Mouse (Mus musculus) MEL (cell line): ENCODE measurements around the gene Mylip. TPM values are rescaled to one million over a fixed set of nuclear protein-coding genes. Genes with fewer than 3 reads are reported as not detected.

Experiments used
- DNase-seq: peaks from one replicate; pipeline ENCODE4 v3.0.0; 2011; ENCODE audit warnings: low read depth, low spot score
- H3K27ac ChIP-seq: 2 replicates; pipeline ENCODE4 v1.5.1; 2012; ENCODE audit warnings: low read depth, mild to moderate bottlenecking, control low read depth, low read length, moderate library complexity; ENCODE audit not compliant: control insufficient read depth
- H3K27me3 ChIP-seq, 2 experiments: fragments of 150-350 bp in 1 of 2; sonication (generic) in 1 of 2; 2 replicates each; pipeline ENCODE4 v1.6.1; 2012; ENCODE audit warnings: low read length in 2 of 2, mild to moderate bottlenecking in 2 of 2, improper control_type of control experiment in 1 of 2, moderate library complexity in 1 of 2; ENCODE audit not compliant: insufficient read depth in 2 of 2, control insufficient read depth in 1 of 2
- H3K36me3 ChIP-seq, 2 experiments: 2 replicates each; pipeline ENCODE4 v1.6.1; 2012 to 2014; ENCODE audit warnings: low read length in 2 of 2, improper control_type of control experiment in 1 of 2, inconsistent platforms in 1 of 2, mild to moderate bottlenecking in 1 of 2; ENCODE audit not compliant: insufficient read depth in 2 of 2, control insufficient read depth in 1 of 2
- H3K4me1 ChIP-seq, 2 experiments: fragments of 150-350 bp in 1 of 2; sonication (generic) in 1 of 2; 2 replicates each; pipeline ENCODE4 v1.6.1; 2012; ENCODE audit warnings: low read length in 2 of 2, improper control_type of control experiment in 1 of 2, mild to moderate bottlenecking in 1 of 2; ENCODE audit not compliant: insufficient read depth in 2 of 2, control insufficient read depth in 1 of 2
- H3K4me3 ChIP-seq, 2 experiments: fragments of 150-350 bp in 1 of 2; sonication (generic) in 1 of 2; 2 replicates each; pipeline ENCODE4 v1.5.1; 2012; ENCODE audit warnings: low read depth in 2 of 2, low read length in 2 of 2, mild to moderate bottlenecking in 2 of 2, moderate library complexity in 2 of 2, control low read depth in 1 of 2, improper control_type of control experiment in 1 of 2; ENCODE audit not compliant: control insufficient read depth in 1 of 2, insufficient read depth in 1 of 2
- H3K79me2 ChIP-seq: 2 replicates; pipeline ENCODE4 v1.6.1; 2012; ENCODE audit warnings: mild to moderate bottlenecking, low read length, moderate library complexity; ENCODE audit not compliant: control insufficient read depth, poor library complexity, insufficient read depth
- H3K9ac ChIP-seq: 2 replicates; pipeline ENCODE4 v1.6.1; 2012; ENCODE audit warnings: low read depth, mild to moderate bottlenecking, control low read depth, low read length, moderate library complexity; ENCODE audit not compliant: control insufficient read depth, poor library complexity, severe bottlenecking
- H3K9me3 ChIP-seq: fragments of 150-350 bp; sonication (generic); replicated peaks from 2 replicates; pipeline ENCODE4 v1.6.1; 2012; ENCODE audit warnings: mild to moderate bottlenecking, low read length, improper control_type of control experiment, moderate library complexity; ENCODE audit not compliant: insufficient read depth
- BHLHE40 ChIP-seq: IDR thresholded peaks from 2 replicates; pipeline ENCODE4 v1.6.1; 2012; ENCODE audit warnings: low read depth, mild to moderate bottlenecking, inconsistent platforms, low read length, improper control_type of control experiment, borderline replicate concordance
- ELF1 ChIP-seq: IDR thresholded peaks from 2 replicates; pipeline ENCODE4 v1.6.1; 2014; ENCODE audit warnings: low read depth, mild to moderate bottlenecking, inconsistent platforms, low read length, improper control_type of control experiment, moderate library complexity
- EP300 ChIP-seq, 2 experiments: IDR thresholded peaks; 2 replicates each; pipeline ENCODE4 v1.6.1; 2011; ENCODE audit warnings: improper control_type of control experiment in 2 of 2, low read length in 2 of 2, low read depth in 1 of 2, mild to moderate bottlenecking in 1 of 2
- ETS1 ChIP-seq: IDR thresholded peaks from 2 replicates; pipeline ENCODE4 v1.6.1; 2012; ENCODE audit warnings: low read depth, mild to moderate bottlenecking, inconsistent platforms, low read length, improper control_type of control experiment, moderate library complexity
- GABPA ChIP-seq: IDR thresholded peaks from 2 replicates; pipeline ENCODE4 v1.6.1; 2012; ENCODE audit warnings: low read depth, mild to moderate bottlenecking, inconsistent platforms, low read length, improper control_type of control experiment, moderate library complexity
- GATA1 ChIP-seq: IDR thresholded peaks from 2 replicates; pipeline ENCODE4 v1.6.1; 2011; ENCODE audit warnings: low read depth, low read length, improper control_type of control experiment
- JUND ChIP-seq: IDR thresholded peaks from 2 replicates; pipeline ENCODE4 v1.6.1; 2011; ENCODE audit warnings: low read depth, mild to moderate bottlenecking, improper control_type of control experiment, low read length
- KAT2A ChIP-seq: conservative IDR thresholded peaks from 2 replicates; pipeline ENCODE4 v1.6.1; 2012; ENCODE audit warnings: low read depth, low read length, improper control_type of control experiment, inconsistent platforms
- MAX ChIP-seq: IDR thresholded peaks from 2 replicates; pipeline ENCODE4 v1.6.1; 2011; ENCODE audit warnings: low read length, improper control_type of control experiment
- MAZ ChIP-seq: IDR thresholded peaks from 2 replicates; pipeline ENCODE4 v1.6.1; 2012; ENCODE audit warnings: low read depth, mild to moderate bottlenecking, inconsistent platforms, low read length, improper control_type of control experiment
- MXI1 ChIP-seq: IDR thresholded peaks from 2 replicates; pipeline ENCODE4 v1.6.1; 2011; ENCODE audit warnings: mild to moderate bottlenecking, low read depth, low read length, improper control_type of control experiment
- MYB ChIP-seq: IDR thresholded peaks from 2 replicates; pipeline ENCODE4 v1.6.1; 2011; ENCODE audit warnings: mild to moderate bottlenecking, low read depth, low read length, improper control_type of control experiment
- NRF1 ChIP-seq: IDR thresholded peaks from 2 replicates; pipeline ENCODE4 v1.6.1; 2014; ENCODE audit warnings: low read depth, mild to moderate bottlenecking, inconsistent platforms, low read length, improper control_type of control experiment, moderate library complexity; ENCODE audit not compliant: poor library complexity, insufficient read depth, severe bottlenecking
- POLR2A ChIP-seq, 2 experiments: IDR thresholded peaks; 2 replicates each; pipeline ENCODE4 v1.6.1; 2011 to 2012; ENCODE audit warnings: low read length in 2 of 2, mild to moderate bottlenecking in 2 of 2, control low read depth in 1 of 2, improper control_type of control experiment in 1 of 2, low read depth in 1 of 2, moderate library complexity in 1 of 2; ENCODE audit not compliant: control insufficient read depth in 1 of 2, insufficient read depth in 1 of 2, poor library complexity in 1 of 2
- RAD21 ChIP-seq: IDR thresholded peaks from 2 replicates; pipeline ENCODE4 v1.6.1; 2011; ENCODE audit warnings: mild to moderate bottlenecking, low read depth, low read length, improper control_type of control experiment
- RCOR1 ChIP-seq: IDR thresholded peaks from 2 replicates; pipeline ENCODE4 v1.6.1; 2012; ENCODE audit warnings: low read depth, mild to moderate bottlenecking, inconsistent platforms, low read length, improper control_type of control experiment
- SIN3A ChIP-seq: IDR thresholded peaks from 2 replicates; pipeline ENCODE4 v1.6.1; 2012; ENCODE audit warnings: low read length, improper control_type of control experiment, inconsistent platforms
- TAL1 ChIP-seq: IDR thresholded peaks from 2 replicates; pipeline ENCODE4 v1.6.1; 2012; ENCODE audit warnings: mild to moderate bottlenecking, inconsistent platforms, low read length, moderate library complexity, mixed read lengths
- TBP ChIP-seq: IDR thresholded peaks from 2 replicates; pipeline ENCODE4 v1.8.0; 2011; ENCODE audit warnings: low read depth, low read length, improper control_type of control experiment
- TCF12 ChIP-seq: IDR thresholded peaks from 2 replicates; pipeline ENCODE4 v1.6.1; 2014; ENCODE audit warnings: low read depth, mild to moderate bottlenecking, inconsistent platforms, low read length, improper control_type of control experiment, moderate library complexity
- USF2 ChIP-seq, 2 experiments: IDR thresholded peaks; 2 replicates each; pipeline ENCODE4 v1.6.1; 2011 to 2012; ENCODE audit warnings: improper control_type of control experiment in 2 of 2, low read length in 2 of 2, borderline replicate concordance in 1 of 2, inconsistent platforms in 1 of 2, low read depth in 1 of 2, mild to moderate bottlenecking in 1 of 2; ENCODE audit not compliant: insufficient read depth in 1 of 2
- polyA plus RNA-seq, 2 experiments: library from polyadenylated mRNA; stranded (reverse) in 1 of 2; unstranded in 1 of 2; fragments of >175 nt in 1 of 2; fragments of >200 nt in 1 of 2; gene quantifications; 2 replicates each; pipeline versions ENCODE4 v1.2.1 to v1.2.4; 2012; ENCODE audit warnings: low replicate concordance in 2 of 2, low read depth in 1 of 2; ENCODE audit not compliant: insufficient read length in 2 of 2, insufficient read depth in 1 of 2, missing spikeins in 1 of 2
- total RNA-seq: library from RNA; depleted of rRNA; stranded (reverse); fragments of 300-350 nt; gene quantifications from 2 replicates; pipeline ENCODE4 v1.2.3, GENCODE M21; 2012

Gene Mylip
- total and polyA plus RNA-seq, 3 experiments: 1.4 to 7.6 TPM; not detected in 1

DNA sequence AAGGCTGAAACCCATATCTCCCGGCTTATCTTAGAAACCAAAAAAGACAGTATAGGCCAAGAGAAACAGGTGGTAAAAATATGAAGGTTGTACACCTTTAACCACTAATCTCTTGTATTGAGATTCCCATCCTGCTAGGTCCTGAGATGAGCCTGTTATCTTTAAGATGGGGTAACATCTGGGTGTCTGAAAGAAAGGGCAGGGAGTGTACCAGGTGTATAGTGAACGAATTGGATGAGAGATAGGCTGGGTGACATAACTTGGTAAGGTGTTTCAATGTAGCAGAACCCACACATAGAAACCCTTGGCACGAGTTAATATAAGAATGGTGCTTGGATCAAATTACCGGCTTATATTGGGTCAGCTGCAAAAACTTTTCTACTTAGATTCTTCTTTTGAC lies 653 bp upstream of the Mylip start:
- Histone ChIP-seq H3K9ac (peak overlapping the region; percentile 35; the same call in 1 of the 2 replicates), H3K27ac (no peak overlapping the region), H3K9me3 (no peaks in the 10 kb centered on the region), H3K79me2 (peaks cover 8% of the 10 kb centered on the region), H3K27me3 (no peaks in the 10 kb centered on the region), H3K4me3 (peak overlapping the region; percentile 49 to 64), H3K36me3 (peaks cover 2 to 16% of the 10 kb centered on the region in 2 experiments; a peak in 2 of 4 replicates), H3K4me1 (peaks cover 6 to 15% of the 10 kb centered on the region in 2 experiments)
- TF ChIP-seq EP300 (IDR thresholded peaks at IDR 0.05; ENCODE audit: low read depth in 1 of 2, low read length in 2 of 2) (peak; percentile 3 to 22; a peak in 1 of 4 replicates), ELF1 (no peak), POLR2A (IDR thresholded peaks at IDR 0.05; ENCODE audit: control insufficient read depth in 1 of 2, insufficient read depth in 1 of 2, low read depth in 1 of 2, low read length in 2 of 2, poor library complexity in 1 of 2) (no peak), BHLHE40 (no peak), MYB (no peak), MAZ (no peak), GABPA (no peak), RAD21 (no peak), ETS1 (peak; percentile 25; the same call in 1 of the 2 replicates), MXI1 (no peak), MAX (no peak), KAT2A (no peak), TAL1 (peak; percentile 15; the same call in 1 of the 2 replicates), GATA1 (peak; percentile 23; the same call in 1 of the 2 replicates)
- no peak for DNase-seq

DNA sequence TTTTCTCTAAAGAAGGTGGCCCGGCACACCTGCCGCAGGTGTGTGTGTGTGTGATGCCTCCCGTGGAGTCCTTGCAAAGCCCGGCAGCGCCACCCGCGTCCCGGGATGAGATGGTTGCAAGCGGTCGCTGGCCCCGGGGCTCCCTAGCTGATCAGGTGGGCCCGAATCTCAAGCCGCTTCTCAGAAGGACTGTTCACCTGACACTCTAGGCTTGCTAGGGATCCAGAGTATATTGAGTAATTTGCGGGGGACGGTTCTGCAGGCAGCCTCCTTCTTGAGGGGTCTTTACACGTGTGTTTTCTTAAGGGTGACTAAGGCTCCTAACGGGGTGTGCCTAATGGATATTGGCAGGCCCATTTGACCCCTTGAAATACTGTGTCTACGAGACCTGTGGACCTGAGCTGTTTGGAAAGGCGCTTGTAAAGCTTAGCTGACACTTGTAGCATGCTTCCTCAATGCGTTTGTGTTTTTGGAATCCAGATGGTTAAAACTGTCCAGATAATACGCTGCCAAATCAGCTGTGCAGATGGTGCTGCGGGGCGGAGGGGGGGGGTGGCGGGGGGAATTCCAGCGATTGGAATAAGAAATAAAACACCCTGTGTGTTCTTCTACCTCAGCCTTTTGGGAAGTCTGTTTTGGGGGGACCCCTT lies 895 bp downstream of the Mylip start:
- Histone ChIP-seq H3K9ac (peak overlapping the region; percentile 84), H3K4me3 (peak overlapping the region; percentile 92 to 96), H3K79me2 (peaks cover 10% of the 10 kb centered on the region), H3K27ac (peak overlapping the region; percentile 96), H3K27me3 (no peaks in the 10 kb centered on the region), H3K36me3 (peaks cover 2 to 17% of the 10 kb centered on the region in 2 experiments; a peak in 2 of 4 replicates), H3K9me3 (no peaks in the 10 kb centered on the region), H3K4me1 (peaks cover 6 to 15% of the 10 kb centered on the region in 2 experiments)
- DNase-seq: peak; percentile 80
- no peak for TF ChIP-seq JUND
- no peak for TF ChIP-seq TBP
- peak; percentile 59; the same call in 1 of the 2 replicates for TF ChIP-seq TCF12
- TF ChIP-seq GABPA: no peak
- TF ChIP-seq TAL1: peak; percentile 70
- peak; percentile 63 for TF ChIP-seq MAX
- peak; percentile 96 for TF ChIP-seq SIN3A
- TF ChIP-seq MXI1: peak; percentile 93
- no peak for TF ChIP-seq USF2 (IDR thresholded peaks at IDR 0.05; ENCODE audit: borderline replicate concordance in 1 of 2, insufficient read depth in 1 of 2, low read depth in 1 of 2, low read length in 2 of 2)
- peak; percentile 61 for TF ChIP-seq GATA1
- peak; percentile 19; the same call in 1 of the 2 replicates for TF ChIP-seq RCOR1
- TF ChIP-seq NRF1: no peak
- peak; percentile 23 to 65; a peak in 3 of 4 replicates for TF ChIP-seq EP300 (IDR thresholded peaks at IDR 0.05; ENCODE audit: low read depth in 1 of 2, low read length in 2 of 2)
- TF ChIP-seq ETS1: peak; percentile 97
- TF ChIP-seq, all 39 proteins: peak for 9
